Mouse (Mus musculus): Measurements from ENCODE around the gene Hsp90ab1. TPM values are rescaled to one million over a fixed set of nuclear protein-coding genes. Genes with fewer than 3 reads are reported as not detected.

Gene Hsp90ab1
- polyA plus RNA-seq, 1 experiment from 2014 or later: 2,210 TPM

- Histone ChIP-seq H3K4me3 (no peak overlapping the region), H3K27me3 (ENCODE audit: poor library complexity, severe bottlenecking) (no peaks in the 10 kb centered on the region), H3K27ac (no peak overlapping the region), H3K4me1 (peaks cover 37% of the 10 kb centered on the region), H3K9me3 (peaks cover 11% of the 10 kb centered on the region; the same call in 1 of the 2 replicates), H3K36me3 (replicated peaks) (peaks cover 18% of the 10 kb centered on the region)
- WGBS: 77% methylated on average over 6 of the region's 6 CpGs
- DNase-seq (ENCODE audit: extremely low spot score, low spot score): no peak
Measured at GRCm38 (mm10) chr17:45582715-45583355, 9.8 kb upstream of the Hsp90ab1 start.

- no peaks in the 10 kb centered on the region for H3K27me3 ChIP-seq (ENCODE audit: poor library complexity, severe bottlenecking)
- H3K9me3 ChIP-seq: peaks cover 11% of the 10 kb centered on the region; the same call in 1 of the 2 replicates
- 94% methylated on average over 6 of the region's 6 CpGs for WGBS
- peaks cover 37% of the 10 kb centered on the region for H3K4me1 ChIP-seq
- no peak overlapping the region for H3K27ac ChIP-seq
- DNase-seq (ENCODE audit: extremely low spot score, low spot score): no peak
- peaks cover 13% of the 10 kb centered on the region for H3K36me3 ChIP-seq (replicated peaks)
- no peak overlapping the region for H3K4me3 ChIP-seq
Measured at GRCm38 (mm10) chr17:45582188-45582587, 9.1 kb upstream of the Hsp90ab1 start.

GRCm38 (mm10) chr17:45581567-45581983, 8.5 kb upstream of the Hsp90ab1 start:
- Histone ChIP-seq H3K36me3 (replicated peaks) (peaks cover 7% of the 10 kb centered on the region), H3K4me1 (peaks cover 37% of the 10 kb centered on the region), H3K9me3 (peaks cover 5% of the 10 kb centered on the region; the same call in 1 of the 2 replicates), H3K27me3 (ENCODE audit: poor library complexity, severe bottlenecking) (no peaks in the 10 kb centered on the region), H3K27ac (no peak overlapping the region), H3K4me3 (no peak overlapping the region; the same call in 1 of the 2 replicates)
- 22% methylated on average over 2 of the region's 2 CpGs for WGBS
- peak; percentile 72 for DNase-seq (ENCODE audit: extremely low spot score, low spot score)

GRCm38 (mm10) chr17:45580958-45581477, 7.9 kb upstream of the Hsp90ab1 start:
- Histone ChIP-seq H3K36me3 (replicated peaks) (peaks cover 2% of the 10 kb centered on the region), H3K4me3 (no peak overlapping the region), H3K27ac (no peak overlapping the region), H3K9me3 (no peaks in the 10 kb centered on the region), H3K27me3 (ENCODE audit: poor library complexity, severe bottlenecking) (no peaks in the 10 kb centered on the region), H3K4me1 (peaks cover 32% of the 10 kb centered on the region)
- 51% methylated on average over 12 of the region's 12 CpGs for WGBS
- no peak for DNase-seq (ENCODE audit: extremely low spot score, low spot score)

- DNase-seq (ENCODE audit: extremely low spot score, low spot score): no peak
- H3K27me3 ChIP-seq (ENCODE audit: poor library complexity, severe bottlenecking): no peaks in the 10 kb centered on the region
- H3K36me3 ChIP-seq (replicated peaks): no peaks in the 10 kb centered on the region
- H3K4me3 ChIP-seq: no peak overlapping the region
- H3K4me1 ChIP-seq: peaks cover 26% of the 10 kb centered on the region
- no peak overlapping the region for H3K27ac ChIP-seq
- H3K9me3 ChIP-seq: no peaks in the 10 kb centered on the region
- WGBS: 92% methylated on average over 4 of the region's 4 CpGs
Measured at GRCm38 (mm10) chr17:45579554-45579953, 6.5 kb upstream of the Hsp90ab1 start.

GRCm38 (mm10) chr17:45578843-45579242, 5.8 kb upstream of the Hsp90ab1 start:
- H3K27me3 ChIP-seq (ENCODE audit: poor library complexity, severe bottlenecking): no peaks in the 10 kb centered on the region
- WGBS: 76% methylated on average over 7 of the region's 7 CpGs
- DNase-seq (ENCODE audit: extremely low spot score, low spot score): no peak
- H3K27ac ChIP-seq: no peak overlapping the region
- peaks cover 26% of the 10 kb centered on the region for H3K4me1 ChIP-seq
- no peak overlapping the region for H3K4me3 ChIP-seq
- H3K9me3 ChIP-seq: no peaks in the 10 kb centered on the region
- H3K36me3 ChIP-seq (replicated peaks): no peaks in the 10 kb centered on the region

- H3K4me3 ChIP-seq: no peak overlapping the region
- no peaks in the 10 kb centered on the region for H3K9me3 ChIP-seq
- no peaks in the 10 kb centered on the region for H3K36me3 ChIP-seq (replicated peaks)
- no peak for DNase-seq (ENCODE audit: extremely low spot score, low spot score)
- WGBS: 69% methylated on average over 5 of the region's 5 CpGs
- no peak overlapping the region for H3K27ac ChIP-seq
- peaks cover 30% of the 10 kb centered on the region for H3K4me1 ChIP-seq
- H3K27me3 ChIP-seq (ENCODE audit: poor library complexity, severe bottlenecking): no peaks in the 10 kb centered on the region
Measured at GRCm38 (mm10) chr17:45578242-45578641, 5.2 kb upstream of the Hsp90ab1 start.

GRCm38 (mm10) chr17:45575123-45575897, 2.2 kb upstream of the Hsp90ab1 start:
- H3K27me3 ChIP-seq (ENCODE audit: poor library complexity, severe bottlenecking): no peaks in the 10 kb centered on the region
- peak overlapping the region; percentile 83 for H3K4me3 ChIP-seq
- H3K36me3 ChIP-seq (replicated peaks): peaks cover 22% of the 10 kb centered on the region
- no peak for DNase-seq (ENCODE audit: extremely low spot score, low spot score)
- peak overlapping the region; percentile 99 for H3K27ac ChIP-seq
- peaks cover 37% of the 10 kb centered on the region for H3K4me1 ChIP-seq
- no peaks in the 10 kb centered on the region for H3K9me3 ChIP-seq
- WGBS: 87% methylated on average over 8 of the region's 8 CpGs

- 4% methylated on average over 17 of the region's 17 CpGs for WGBS
- Histone ChIP-seq H3K36me3 (replicated peaks) (peaks cover 33% of the 10 kb centered on the region), H3K27me3 (ENCODE audit: poor library complexity, severe bottlenecking) (no peaks in the 10 kb centered on the region), H3K27ac (peak overlapping the region; percentile 99), H3K4me1 (peaks cover 48% of the 10 kb centered on the region), H3K4me3 (peak overlapping the region; percentile 83), H3K9me3 (no peaks in the 10 kb centered on the region)
- DNase-seq (ENCODE audit: extremely low spot score, low spot score): peak; percentile 65
Measured at GRCm38 (mm10) chr17:45574129-45574761, 1.2 kb upstream of the Hsp90ab1 start.

- WGBS: 0% methylated on average over 18 of the region's 18 CpGs
Measured at GRCm38 (mm10) chr17:45573780-45574123, 681 bp upstream of the Hsp90ab1 start.

GRCm38 (mm10) chr17:45572103-45573086, 676 bp downstream of the Hsp90ab1 start:
- Histone ChIP-seq H3K4me1 (peaks cover 62% of the 10 kb centered on the region), H3K9me3 (no peaks in the 10 kb centered on the region), H3K27me3 (ENCODE audit: poor library complexity, severe bottlenecking) (no peaks in the 10 kb centered on the region), H3K4me3 (peak overlapping the region; percentile 83), H3K36me3 (replicated peaks) (peaks cover 51% of the 10 kb centered on the region), H3K27ac (peak overlapping the region; percentile 99)
- WGBS: under 1% methylated on average over 56 of the region's 57 CpGs
- DNase-seq (ENCODE audit: extremely low spot score, low spot score): peak; percentile 87

More at GRCm38 (mm10) chr17:45573780-45574123, 681 bp upstream of the Hsp90ab1 start:
- Histone ChIP-seq H3K27me3 (ENCODE audit: poor library complexity, severe bottlenecking) (no peaks in the 10 kb centered on the region), H3K4me1 (peaks cover 52% of the 10 kb centered on the region), H3K36me3 (replicated peaks) (peaks cover 38% of the 10 kb centered on the region), H3K9me3 (no peaks in the 10 kb centered on the region), H3K4me3 (peak overlapping the region; percentile 83), H3K27ac (peak overlapping the region; percentile 99)
- DNase-seq (ENCODE audit: extremely low spot score, low spot score): peak; percentile 94

- Histone ChIP-seq H3K4me1 (peaks cover 81% of the 10 kb centered on the region), H3K4me3 (peak overlapping the region; percentile 83), H3K36me3 (replicated peaks) (peaks cover 75% of the 10 kb centered on the region), H3K27ac (no peak overlapping the region), H3K27me3 (ENCODE audit: poor library complexity, severe bottlenecking) (no peaks in the 10 kb centered on the region), H3K9me3 (no peaks in the 10 kb centered on the region)
- no peak for DNase-seq (ENCODE audit: extremely low spot score, low spot score)
- WGBS: 76% methylated on average over 4 of the region's 4 CpGs
Measured at GRCm38 (mm10) chr17:45569999-45570398, 3.1 kb downstream of the Hsp90ab1 start.
